Mouse (Mus musculus) kidney, adult 2 months (tissue): Measurements from ENCODE around the gene Kcng4. TPM values are rescaled to one million over a fixed set of nuclear protein-coding genes. Genes with fewer than 3 reads are reported as not detected.
A peak's percentile ranks its signal among the peaks of the same experiment; 100 is the strongest.

ENCODE experiments used
- DNase-seq: peaks from one replicate; pipeline ENCODE4 v3.0.0; 2021
- H3K27ac ChIP-seq: fragments of 200-500 bp; 2 replicates; pipeline ENCODE4 v1.5.1; 2012; ENCODE audit warnings: low read depth, low read length, control low read depth, inconsistent platforms; ENCODE audit not compliant: insufficient read depth
- H3K27me3 ChIP-seq: fragments of 200-500 bp; replicated peaks from 2 replicates; pipeline ENCODE4 v1.6.1; 2012; ENCODE audit warnings: mild to moderate bottlenecking, moderate library complexity, low read length, inconsistent platforms; ENCODE audit not compliant: control insufficient read depth, insufficient read depth
- H3K36me3 ChIP-seq: fragments of 200-500 bp; 2 replicates; pipeline ENCODE4 v1.6.1; 2012; ENCODE audit warnings: mild to moderate bottlenecking, moderate library complexity, low read length, inconsistent platforms; ENCODE audit not compliant: control insufficient read depth, insufficient read depth
- H3K4me1 ChIP-seq: fragments of 200-500 bp; 2 replicates; pipeline ENCODE4 v1.6.1; 2011; ENCODE audit warnings: low read length; ENCODE audit not compliant: control insufficient read depth, insufficient read depth
- H3K4me3 ChIP-seq: fragments of 200-500 bp; 2 replicates; pipeline ENCODE4 v1.5.1; 2011; ENCODE audit warnings: mild to moderate bottlenecking, low read depth, low read length, control low read depth; ENCODE audit not compliant: insufficient read depth
- CTCF ChIP-seq: fragments of 200-500 bp; conservative IDR thresholded peaks from 2 replicates; pipeline ENCODE4 v1.5.1; 2011; ENCODE audit warnings: low read depth, mild to moderate bottlenecking, control low read depth, low read length, moderate library complexity, mixed read lengths; ENCODE audit not compliant: insufficient read depth, insufficient read length
- POLR2A ChIP-seq: fragments of 200-500 bp; IDR thresholded peaks from one replicate; pipeline ENCODE4 v1.6.1; 2011; ENCODE audit warnings: low read depth, low read length, control low read depth
- WGBS: fragments of 180-500 bp; shearing (Covaris S2); methylation state at CpG from one replicate; pipeline ENCODE4 v1.1.7; 2018; 5-methylcytosine and 5-hydroxymethylcytosine counted together
- polyA plus RNA-seq: library from polyadenylated mRNA; depleted of rRNA; stranded (reverse); fragments of >200 nt; gene quantifications from 2 replicates; pipeline ENCODE4 v1.2.3, GENCODE M21; 2012; rRNA removed

Kcng4 gene
- polyA plus RNA-seq, 1 experiment, result 0.58 TPM

- DNase-seq, result no peak
- TF ChIP-seq CTCF, result no peak
- H3K36me3 ChIP-seq, result no peaks in the 10 kb centered on the region
- H3K27ac ChIP-seq, result no peak overlapping the region
- no peaks in the 10 kb centered on the region for H3K27me3 ChIP-seq
- H3K4me3 ChIP-seq, result no peak overlapping the region
- peaks cover 1% of the 10 kb centered on the region; the same call in 1 of the 2 replicates for H3K4me1 ChIP-seq
- WGBS, result 64% methylated on average over 13 of the region's 13 CpGs
Measured at GRCm38 (mm10) chr8:119579096-119579495, 56.4 kb downstream of the Kcng4 start.

GRCm38 (mm10) chr8:119575366-119575726, 60.1 kb downstream of the Kcng4 start:
- 2% methylated on average over 16 of the region's 16 CpGs for WGBS
- TF ChIP-seq POLR2A, result no peak
- TF ChIP-seq CTCF, result no peak
- no peaks in the 10 kb centered on the region for H3K36me3 ChIP-seq

GRCm38 (mm10) chr8:119574437-119575365, 60.8 kb downstream of the Kcng4 start, which contains the start of the genes Hsdl1 and Dnaaf1:
TSS of gene Hsdl1 (minus strand) at chr8:119575183.
TSS of gene Dnaaf1 (plus strand) at chr8:119575235.
- Histone ChIP-seq H3K4me3 (peak within 1 kb of the TSS; percentile 77), H3K4me1 (peaks cover 5% of the 10 kb centered on the region; the same call in 1 of the 2 replicates), H3K27me3 (no peaks in the 10 kb centered on the region), H3K36me3 (no peaks in the 10 kb centered on the region), H3K27ac (no peak within 1 kb of the TSS)
- 1% methylated on average over 97 of the region's 97 CpGs for WGBS
- TF ChIP-seq POLR2A, result peak; percentile 43
- TF ChIP-seq CTCF, result 0 out of 2 replicates have a peak, but pooled peaks have one; percentile 16
- DNase-seq, result peak; percentile 98

More at GRCm38 (mm10) chr8:119575366-119575726, 60.1 kb downstream of the Kcng4 start:
- Histone ChIP-seq H3K27me3 (no peaks in the 10 kb centered on the region), H3K4me3 (peak overlapping the region; percentile 77), H3K27ac (no peak overlapping the region), H3K4me1 (peaks cover 5% of the 10 kb centered on the region; the same call in 1 of the 2 replicates)
- no peak for DNase-seq

Other genes starting within 250 kb of the Kcng4 start
- 48.2 and 55.6 TPM in 2 replicates for gene Mlycd, start 240.8 kb downstream of the Kcng4 start, polyA plus RNA-seq
- 115 and 194 TPM in 2 replicates for gene Osgin1, start 201.6 kb downstream of the Kcng4 start, polyA plus RNA-seq
- gene Necab2, start 189.0 kb downstream of the Kcng4 start, polyA plus RNA-seq, result 0.07 and 0.11 TPM in 2 replicates
- 0.08 TPM in 1 of 2 replicates, not detected in the other for gene Slc38a8, start 134.0 kb downstream of the Kcng4 start, polyA plus RNA-seq
- 58.0 and 67.3 TPM in 2 replicates for gene Mbtps1, start 76.9 kb downstream of the Kcng4 start, polyA plus RNA-seq
- 20.0 and 23.1 TPM in 2 replicates for gene Hsdl1, start 60.5 kb downstream of the Kcng4 start, polyA plus RNA-seq
- 0.42 and 0.57 TPM in 2 replicates for gene Dnaaf1, start 60.4 kb downstream of the Kcng4 start, polyA plus RNA-seq
- gene Taf1c, start 30.5 kb downstream of the Kcng4 start, polyA plus RNA-seq, result 10.2 and 12.8 TPM in 2 replicates
- gene Adad2, start 22.9 kb downstream of the Kcng4 start, polyA plus RNA-seq, result not detected in 2 replicates
- 8.4 and 11.8 TPM in 2 replicates for gene Wfdc1, start 30.7 kb upstream of the Kcng4 start, polyA plus RNA-seq
- gene Atp2c2, start 64.3 kb upstream of the Kcng4 start, polyA plus RNA-seq, result 0.24 and 0.52 TPM in 2 replicates
- 11.6 and 12.6 TPM in 2 replicates for gene Tldc1, start 142.7 kb upstream of the Kcng4 start, polyA plus RNA-seq
- gene Cotl1, start 204.9 kb upstream of the Kcng4 start, polyA plus RNA-seq, result 427 and 463 TPM in 2 replicates
- gene Klhl36, start 226.6 kb upstream of the Kcng4 start, polyA plus RNA-seq, result 37.7 and 52.4 TPM in 2 replicates